Mouse (Mus musculus): ENCODE data around the gene Zfp541. TPM values are rescaled to one million over a fixed set of nuclear protein-coding genes. Genes with fewer than 3 reads are reported as not detected.

Gene Zfp541
- polyA plus RNA-seq, 1 experiment: 0.18 TPM

GRCm38 (mm10) chr7:16046481-16047337, 14.9 kb upstream of the Zfp541 start:
- DNase-seq (ENCODE audit: low read depth): peak; percentile 82

GRCm38 (mm10) chr7:16047338-16048146, 14.1 kb upstream of the Zfp541 start, which contains the start of gene Bicra:
Bicra (minus strand) TSS chr7:16047921.
- DNase-seq (ENCODE audit: low read depth): peak; percentile 94
- TF ChIP-seq POLR2A (IDR thresholded peaks at IDR 0.05; ENCODE audit: borderline replicate concordance, extremely low read depth, insufficient read depth, insufficient read length, poor library complexity, severe bottlenecking): peak; percentile 66; the same call in 1 of the 2 replicates
- TF ChIP-seq CTCF (IDR thresholded peaks at IDR 0.05; ENCODE audit: borderline replicate concordance, extremely low read depth, insufficient read depth, insufficient read length): no peak

More at GRCm38 (mm10) chr7:16046481-16047337, 14.9 kb upstream of the Zfp541 start:
- no peak for TF ChIP-seq CTCF (IDR thresholded peaks at IDR 0.05; ENCODE audit: borderline replicate concordance, extremely low read depth, insufficient read depth, insufficient read length)
- peak; percentile 50; the same call in 1 of the 2 replicates for TF ChIP-seq POLR2A (IDR thresholded peaks at IDR 0.05; ENCODE audit: borderline replicate concordance, extremely low read depth, insufficient read depth, insufficient read length, poor library complexity, severe bottlenecking)

GRCm38 (mm10) chr7:16048164-16048564, 13.4 kb upstream of the Zfp541 start:
- TF ChIP-seq POLR2A (IDR thresholded peaks at IDR 0.05; ENCODE audit: borderline replicate concordance, extremely low read depth, insufficient read depth, insufficient read length, poor library complexity, severe bottlenecking) (peak; percentile 69; the same call in 1 of the 2 replicates), CTCF (IDR thresholded peaks at IDR 0.05; ENCODE audit: borderline replicate concordance, extremely low read depth, insufficient read depth, insufficient read length) (no peak)
- DNase-seq (ENCODE audit: low read depth): peak; percentile 99

- TF ChIP-seq POLR2A (IDR thresholded peaks at IDR 0.05; ENCODE audit: borderline replicate concordance, extremely low read depth, insufficient read depth, insufficient read length, poor library complexity, severe bottlenecking): no peak
- DNase-seq (ENCODE audit: low read depth): peak; percentile 50
These were observed 12.7 kb upstream of the Zfp541 start for GRCm38 (mm10) chr7:16048675-16049575.

GRCm38 (mm10) chr7:16049576-16049915, 12.1 kb upstream of the Zfp541 start:
- DNase-seq (ENCODE audit: low read depth): no peak
- no peak for TF ChIP-seq CTCF (IDR thresholded peaks at IDR 0.05; ENCODE audit: borderline replicate concordance, extremely low read depth, insufficient read depth, insufficient read length)
- no peak for TF ChIP-seq POLR2A (IDR thresholded peaks at IDR 0.05; ENCODE audit: borderline replicate concordance, extremely low read depth, insufficient read depth, insufficient read length, poor library complexity, severe bottlenecking)

GRCm38 (mm10) chr7:16050600-16050999, 11.0 kb upstream of the Zfp541 start:
- DNase-seq (ENCODE audit: low read depth): no peak

GRCm38 (mm10) chr7:16051883-16052595, 9.6 kb upstream of the Zfp541 start:
- peak; percentile 82 for DNase-seq (ENCODE audit: low read depth)
- TF ChIP-seq CTCF (IDR thresholded peaks at IDR 0.05; ENCODE audit: borderline replicate concordance, extremely low read depth, insufficient read depth, insufficient read length) (peak; percentile 76), POLR2A (IDR thresholded peaks at IDR 0.05; ENCODE audit: borderline replicate concordance, extremely low read depth, insufficient read depth, insufficient read length, poor library complexity, severe bottlenecking) (no peak)

More at GRCm38 (mm10) chr7:16050600-16050999, 11.0 kb upstream of the Zfp541 start:
- TF ChIP-seq POLR2A (IDR thresholded peaks at IDR 0.05; ENCODE audit: borderline replicate concordance, extremely low read depth, insufficient read depth, insufficient read length, poor library complexity, severe bottlenecking): no peak
- no peak for TF ChIP-seq CTCF (IDR thresholded peaks at IDR 0.05; ENCODE audit: borderline replicate concordance, extremely low read depth, insufficient read depth, insufficient read length)

DNA sequence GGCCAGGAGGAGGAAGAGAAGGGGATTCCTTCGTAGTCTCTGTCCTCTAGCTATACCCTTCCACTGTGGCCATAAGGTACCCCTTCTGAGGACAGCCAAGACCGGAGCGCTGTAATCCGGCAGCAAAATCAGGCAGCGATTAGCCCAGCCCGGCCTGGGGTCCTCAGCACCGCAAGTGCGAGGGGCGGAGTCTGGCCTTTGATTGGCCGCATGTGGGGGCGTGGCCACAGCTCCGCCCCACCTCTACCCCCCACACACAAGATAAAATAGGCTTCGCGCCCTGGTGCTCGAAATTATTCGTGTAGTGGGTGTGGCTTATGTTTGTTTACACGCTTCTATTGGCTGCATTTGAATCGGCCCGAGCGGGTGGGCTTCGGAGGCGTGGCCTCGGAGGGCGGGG, 8.9 kb upstream of the Zfp541 start:
- TF ChIP-seq CTCF (IDR thresholded peaks at IDR 0.05; ENCODE audit: borderline replicate concordance, extremely low read depth, insufficient read depth, insufficient read length): no peak
- peak; percentile 33; the same call in 1 of the 2 replicates for TF ChIP-seq POLR2A (IDR thresholded peaks at IDR 0.05; ENCODE audit: borderline replicate concordance, extremely low read depth, insufficient read depth, insufficient read length, poor library complexity, severe bottlenecking)
- DNase-seq (ENCODE audit: low read depth): peak; percentile 99

GRCm38 (mm10) chr7:16053105-16053504, 8.5 kb upstream of the Zfp541 start:
- TF ChIP-seq CTCF (IDR thresholded peaks at IDR 0.05; ENCODE audit: borderline replicate concordance, extremely low read depth, insufficient read depth, insufficient read length) (no peak), POLR2A (IDR thresholded peaks at IDR 0.05; ENCODE audit: borderline replicate concordance, extremely low read depth, insufficient read depth, insufficient read length, poor library complexity, severe bottlenecking) (no peak)
- DNase-seq (ENCODE audit: low read depth): no peak

DNA sequence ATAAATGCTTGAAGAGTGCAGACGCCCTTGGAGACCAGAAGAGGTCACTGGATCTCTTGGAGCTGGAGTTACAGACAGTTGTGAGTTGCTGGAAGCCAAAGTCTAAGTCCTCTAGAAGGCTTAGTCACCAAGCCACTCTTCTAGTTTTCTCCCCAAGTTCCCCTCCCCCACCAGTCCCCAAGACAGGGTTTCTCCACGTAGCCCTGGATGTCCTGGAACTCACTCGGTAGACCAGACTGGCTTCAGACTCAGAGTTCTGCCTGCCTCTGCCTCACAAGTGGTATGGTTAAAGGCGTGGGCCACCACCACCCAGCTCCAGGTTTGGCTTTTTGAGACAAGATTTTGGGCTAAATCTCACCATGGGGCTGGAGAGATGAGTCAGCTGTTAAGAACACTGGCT, 6.6 kb upstream of the Zfp541 start:
- DNase-seq (ENCODE audit: low read depth): no peak
- TF ChIP-seq POLR2A (IDR thresholded peaks at IDR 0.05; ENCODE audit: borderline replicate concordance, extremely low read depth, insufficient read depth, insufficient read length, poor library complexity, severe bottlenecking) (no peak), CTCF (IDR thresholded peaks at IDR 0.05; ENCODE audit: borderline replicate concordance, extremely low read depth, insufficient read depth, insufficient read length) (no peak)

All from brain, embryonic 14.5 days (tissue).